Mouse (Mus musculus) olfactory bulb, adult 2 months (tissue): ENCODE results near the gene Mrps27. TPM values are rescaled to one million over a fixed set of nuclear protein-coding genes. Genes with fewer than 3 reads are reported as not detected.

ENCODE experiments used
- H3K27ac ChIP-seq: fragments of 200-500 bp; 2 replicates; pipeline ENCODE4 v1.5.1; 2012; ENCODE audit warnings: low read depth, low read length; ENCODE audit not compliant: insufficient read depth
- H3K4me1 ChIP-seq: fragments of 200-500 bp; 2 replicates; pipeline ENCODE4 v1.6.1; 2012; ENCODE audit warnings: low read length; ENCODE audit not compliant: control insufficient read depth, insufficient read depth
- H3K4me3 ChIP-seq: fragments of 200-500 bp; 2 replicates; pipeline ENCODE4 v1.5.1; 2012; ENCODE audit warnings: mild to moderate bottlenecking, low read depth, low read length, moderate library complexity; ENCODE audit not compliant: insufficient read depth
- CTCF ChIP-seq: fragments of 200-500 bp; IDR thresholded peaks from 2 replicates; pipeline ENCODE4 v1.5.1; 2012; ENCODE audit warnings: low read depth, mild to moderate bottlenecking, low read length, moderate library complexity; ENCODE audit not compliant: insufficient read depth
- POLR2A ChIP-seq: fragments of 200-500 bp; IDR thresholded peaks from 2 replicates; pipeline ENCODE4 v1.6.1; 2012; ENCODE audit warnings: mild to moderate bottlenecking, low read depth, low read length, moderate library complexity; ENCODE audit not compliant: insufficient read depth
- WGBS: fragments of 180-500 bp; shearing (Covaris S2); methylation state at CpG from one replicate; pipeline ENCODE4 v1.1.7; 2018; 5-methylcytosine and 5-hydroxymethylcytosine counted together
- polyA plus RNA-seq: library from polyadenylated mRNA; stranded (reverse); fragments of >200 nt; gene quantifications from 2 replicates; pipeline ENCODE4 v1.2.4, GENCODE M21; 2012; ENCODE audit warnings: low replicate concordance; ENCODE audit not compliant: missing spikeins, insufficient read depth, insufficient read length

The Mrps27 gene
- polyA plus RNA-seq, 1 experiment, result not detected

DNA sequence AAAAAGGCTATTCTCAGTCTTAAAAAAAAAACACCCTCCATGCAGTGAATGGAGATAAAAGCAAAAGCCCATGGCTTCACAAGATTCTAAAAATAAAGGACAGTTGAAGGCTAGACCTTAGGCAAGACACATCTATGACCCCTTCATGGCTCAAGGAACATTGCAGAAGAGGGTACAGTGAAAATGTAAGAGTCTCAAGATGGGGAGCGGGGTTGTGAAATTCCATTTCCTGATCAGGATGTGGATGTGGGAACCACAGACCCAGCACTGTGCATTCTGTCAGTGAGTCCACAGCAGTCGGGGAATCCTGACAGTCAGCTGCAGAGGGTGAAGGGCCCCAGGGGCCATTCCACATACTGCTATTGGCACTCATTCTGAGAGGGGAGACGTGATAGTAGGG, 48.5 kb downstream of the Mrps27 start:
- WGBS, result 92% methylated on average over 3 of the region's 3 CpGs
- no peak for TF ChIP-seq POLR2A
- TF ChIP-seq CTCF, result no peak

DNA sequence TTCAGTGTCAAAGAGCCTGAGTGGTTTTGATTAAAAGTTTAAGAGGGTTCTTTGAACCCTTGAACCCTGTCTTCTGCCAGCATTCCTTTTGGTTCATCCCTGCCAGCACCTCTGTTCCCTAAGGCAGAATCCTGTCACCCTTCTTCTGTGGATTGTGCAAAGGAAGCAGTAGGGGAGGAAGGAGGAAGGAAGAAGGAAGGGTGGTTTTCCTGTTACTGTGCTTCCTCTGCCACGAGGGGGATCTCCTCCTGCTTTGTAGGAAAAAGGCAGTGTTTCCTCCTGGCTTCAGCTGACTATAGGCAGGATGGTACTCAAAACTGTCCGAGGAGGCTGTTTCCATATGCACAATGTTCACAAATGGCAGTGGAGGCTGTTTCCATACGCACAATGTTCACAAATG, 50.1 kb downstream of the Mrps27 start:
- TF ChIP-seq POLR2A (no peak), CTCF (no peak)
- Histone ChIP-seq H3K4me1 (peaks cover 20% of the 10 kb centered on the region), H3K27ac (no peak overlapping the region), H3K4me3 (no peak overlapping the region)
- WGBS, result 57% methylated on average over 3 of the region's 3 CpGs

More for the DNA sequence above, 48.5 kb downstream of the Mrps27 start:
- H3K4me3 ChIP-seq, result no peak overlapping the region
- no peak overlapping the region for H3K27ac ChIP-seq
- H3K4me1 ChIP-seq, result peaks cover 20% of the 10 kb centered on the region

GRCm38 (mm10) chr13:99395531-99395930, 50.9 kb downstream of the Mrps27 start:
- Histone ChIP-seq H3K4me1 (peaks cover 20% of the 10 kb centered on the region), H3K27ac (peak overlapping the region; percentile 19), H3K4me3 (no peak overlapping the region)
- TF ChIP-seq POLR2A (no peak), CTCF (no peak)
- 53% methylated on average over 12 of the region's 12 CpGs for WGBS

- TF ChIP-seq CTCF, result no peak
- no peak for TF ChIP-seq POLR2A
- WGBS, result 54% methylated on average over 7 of the region's 7 CpGs
- Histone ChIP-seq H3K4me3 (no peak overlapping the region), H3K4me1 (peaks cover 15% of the 10 kb centered on the region), H3K27ac (0 out of 2 replicates have a peak overlapping the region, but pooled peaks have one; percentile 40)
These were observed 52.6 kb downstream of the Mrps27 start for GRCm38 (mm10) chr13:99397228-99397627.

DNA sequence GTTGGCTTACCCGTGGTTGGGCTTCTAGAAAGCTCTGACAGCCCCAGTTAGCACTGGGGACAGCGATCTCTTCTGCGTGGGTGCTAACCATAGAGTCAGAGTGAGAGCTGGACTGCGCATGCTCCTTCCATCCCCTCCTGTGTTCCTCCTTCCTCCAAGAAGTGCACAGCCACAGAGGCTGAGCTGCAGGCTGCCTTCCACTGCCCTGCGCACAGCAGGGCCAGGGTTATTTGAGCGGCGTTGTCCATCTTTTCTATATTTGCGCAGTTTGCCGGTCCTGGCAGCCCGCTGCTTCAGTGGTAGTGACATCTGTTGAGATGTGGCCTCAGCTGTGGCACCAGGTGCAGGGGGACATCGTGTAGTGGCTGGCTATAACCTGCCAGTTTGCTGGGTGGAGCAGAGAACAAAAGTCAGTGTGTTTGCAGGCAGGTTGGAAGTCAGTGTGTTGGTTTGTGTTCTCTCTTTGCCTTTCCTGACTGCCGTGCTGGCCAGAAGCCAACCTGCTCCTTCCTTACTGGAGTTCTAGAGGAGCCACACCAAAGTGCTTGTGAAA, 53.6 kb downstream of the Mrps27 start:
- Histone ChIP-seq H3K27ac (no peak overlapping the region), H3K4me1 (peaks cover 15% of the 10 kb centered on the region), H3K4me3 (no peak overlapping the region)
- 84% methylated on average over 12 of the region's 12 CpGs for WGBS
- TF ChIP-seq POLR2A (no peak), CTCF (no peak)

GRCm38 (mm10) chr13:99399373-99399772, 54.8 kb downstream of the Mrps27 start:
- H3K4me3 ChIP-seq, result no peak overlapping the region
- peaks cover 15% of the 10 kb centered on the region for H3K4me1 ChIP-seq
- 51% methylated on average over 4 of the region's 4 CpGs for whole genome bisulfite sequencing
- no peak for TF ChIP-seq CTCF
- TF ChIP-seq POLR2A, result no peak
- H3K27ac ChIP-seq, result no peak overlapping the region

DNA sequence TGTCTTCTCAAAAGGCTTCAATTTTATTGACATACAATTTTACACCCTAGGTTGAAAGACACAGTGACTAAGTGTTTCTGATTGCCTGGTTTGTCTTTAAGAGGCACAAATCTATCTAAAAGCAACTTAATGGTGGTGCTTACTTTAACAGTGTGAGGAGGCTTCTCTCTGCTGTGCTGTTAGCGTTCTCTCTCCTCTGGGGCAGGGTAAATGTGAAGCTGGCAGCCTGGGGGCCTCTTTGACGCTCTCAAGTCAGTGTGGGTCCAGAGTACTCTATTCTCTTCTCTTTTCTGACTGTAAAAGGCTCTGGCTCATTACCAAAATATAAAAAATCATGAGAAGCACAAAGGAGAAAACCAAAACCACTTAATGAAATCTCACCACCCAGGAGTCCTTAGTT, 64.6 kb downstream of the Mrps27 start:
- Histone ChIP-seq H3K4me1 (peaks cover 12% of the 10 kb centered on the region), H3K4me3 (no peak overlapping the region), H3K27ac (no peak overlapping the region)
- TF ChIP-seq CTCF (no peak), POLR2A (no peak)
- 51% methylated on average over 2 of the region's 2 CpGs for WGBS

DNA sequence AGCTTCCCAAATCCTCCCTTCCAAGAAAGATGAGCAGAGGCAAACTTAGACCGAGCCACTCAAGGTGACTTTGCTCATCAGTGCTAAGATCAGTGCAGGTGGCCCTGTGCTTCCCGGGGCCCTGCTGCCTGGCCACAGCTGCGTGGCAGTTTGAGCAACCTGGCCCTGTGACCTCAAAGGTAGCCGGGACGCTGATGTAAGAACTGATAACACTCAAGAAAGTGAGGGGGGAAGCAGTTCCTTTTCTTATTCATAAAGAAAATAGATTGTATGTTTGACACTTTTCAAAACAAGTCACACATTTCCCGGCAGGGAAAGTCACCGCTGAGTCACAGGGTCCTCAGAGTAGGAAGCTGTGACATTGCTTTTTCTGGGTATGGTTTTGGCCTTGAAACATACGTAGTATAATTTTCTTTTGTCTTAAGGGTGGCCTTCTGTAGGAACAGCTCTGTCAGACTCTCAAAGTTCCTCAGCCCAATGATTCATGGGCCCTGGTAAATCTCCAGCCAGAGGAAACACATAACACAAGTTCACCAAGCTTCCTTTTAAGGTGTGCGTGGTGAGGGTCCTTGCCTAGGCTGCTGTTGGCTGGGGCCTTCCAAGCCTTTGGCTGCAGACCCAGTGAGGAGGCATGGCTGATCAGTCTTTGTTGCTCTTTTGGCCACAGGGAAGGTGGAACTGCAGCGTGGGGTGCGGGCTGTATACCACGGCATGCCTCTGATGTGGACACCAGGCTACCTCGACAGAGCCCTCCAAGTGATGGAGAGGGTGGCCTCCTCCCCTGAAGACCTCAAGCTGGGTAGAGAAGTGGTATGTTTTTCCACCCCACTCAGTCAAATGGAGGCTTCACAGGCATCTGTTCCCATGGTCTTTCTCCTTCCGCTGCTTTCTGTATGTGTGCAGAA, 66.3 kb downstream of the Mrps27 start:
- WGBS, result 88% methylated on average over 14 of the region's 14 CpGs

DNA sequence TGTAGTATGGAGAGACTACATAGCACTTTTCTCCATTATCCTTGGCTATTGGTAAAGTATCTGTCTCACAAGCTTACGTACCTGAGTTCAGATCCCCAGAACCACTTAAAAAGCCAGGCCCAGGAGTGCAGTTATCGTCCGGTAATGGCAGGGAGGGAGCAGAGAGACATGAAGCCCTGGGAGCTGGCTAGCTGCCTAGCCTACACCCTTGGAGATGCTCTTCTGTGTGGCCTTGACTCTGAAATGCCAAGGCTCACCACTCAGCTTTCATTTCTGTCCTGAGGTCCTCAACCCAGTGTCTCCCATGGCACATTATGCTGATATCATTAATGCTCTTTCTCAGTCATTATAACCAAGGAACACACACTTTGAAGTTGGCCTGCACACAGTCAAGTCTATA, 67.2 kb downstream of the Mrps27 start:
- Histone ChIP-seq H3K4me3 (no peak overlapping the region), H3K4me1 (peaks cover 12% of the 10 kb centered on the region), H3K27ac (no peak overlapping the region)
- WGBS, result 85% methylated on average over 3 of the region's 3 CpGs
- no peak for TF ChIP-seq POLR2A
- no peak for TF ChIP-seq CTCF

More for the DNA sequence above, 66.3 kb downstream of the Mrps27 start:
- no peak overlapping the region for H3K27ac ChIP-seq
- H3K4me3 ChIP-seq, result no peak overlapping the region
- TF ChIP-seq POLR2A (no peak), CTCF (no peak)
- H3K4me1 ChIP-seq, result peaks cover 12% of the 10 kb centered on the region
